Mouse (Mus musculus): ENCODE results near the gene Sfrp2. TPM values are rescaled to one million over a fixed set of nuclear protein-coding genes. Genes with fewer than 3 reads are reported as not detected.

The Sfrp2 gene
- total and polyA plus RNA-seq, 2 experiments from 2014 or later = 49.5 to 101 TPM

GRCm38 (mm10) chr3:83816372-83816925, 50.3 kb downstream of the Sfrp2 start:
- H3K4me2 ChIP-seq (ENCODE audit: low read depth, low read length) = no peak overlapping the region
- DNase-seq (ENCODE audit: low spot score) (no peak), ATAC-seq (ENCODE audit: insufficient read depth, low read depth) (no peak)
- H3K27me3 ChIP-seq (ENCODE audit: control insufficient read depth, insufficient read depth, low read length) = no peaks in the 10 kb centered on the region
- no peaks in the 10 kb centered on the region for H3K9me3 ChIP-seq (replicated peaks; ENCODE audit: control insufficient read depth, low read length)
- WGBS = 81% methylated on average over 4 of the region's 4 CpGs
- no peaks in the 10 kb centered on the region for H3K4me1 ChIP-seq (ENCODE audit: control insufficient read depth, insufficient read depth)
- TF ChIP-seq EP300 (IDR thresholded peaks at IDR 0.05; ENCODE audit: low read depth) = no peak
- no peak for TF ChIP-seq CTCF (IDR thresholded peaks at IDR 0.05; ENCODE audit: low read depth)
- no peak overlapping the region for H3K9ac ChIP-seq (replicated peaks; ENCODE audit: low read depth, low read length)
- no peaks in the 10 kb centered on the region for H3K36me3 ChIP-seq (replicated peaks; ENCODE audit: control insufficient read depth, insufficient read depth, low read length)
- H3K4me3 ChIP-seq (ENCODE audit: low read depth, low read length) = no peak overlapping the region
- H3K27ac ChIP-seq (ENCODE audit: low read depth) = no peak overlapping the region

- Histone ChIP-seq H3K4me3 (ENCODE audit: low read depth, low read length) (no peak overlapping the region), H3K36me3 (replicated peaks; ENCODE audit: control insufficient read depth, insufficient read depth, low read length) (no peaks in the 10 kb centered on the region), H3K9me3 (replicated peaks; ENCODE audit: control insufficient read depth, low read length) (no peaks in the 10 kb centered on the region), H3K27me3 (ENCODE audit: control insufficient read depth, insufficient read depth, low read length) (no peaks in the 10 kb centered on the region), H3K4me2 (ENCODE audit: low read depth, low read length) (no peak overlapping the region), H3K4me1 (ENCODE audit: control insufficient read depth, insufficient read depth) (no peaks in the 10 kb centered on the region), H3K27ac (ENCODE audit: low read depth) (no peak overlapping the region), H3K9ac (replicated peaks; ENCODE audit: low read depth, low read length) (no peak overlapping the region)
- DNase-seq (ENCODE audit: low spot score) (no peak), ATAC-seq (ENCODE audit: insufficient read depth, low read depth) (no peak)
- WGBS = 88% methylated on average over 4 of the region's 4 CpGs
- TF ChIP-seq CTCF (IDR thresholded peaks at IDR 0.05; ENCODE audit: low read depth) (no peak), EP300 (IDR thresholded peaks at IDR 0.05; ENCODE audit: low read depth) (no peak)
Observed at GRCm38 (mm10) chr3:83823774-83824173, 57.7 kb downstream of the Sfrp2 start.

Other genes starting within 250 kb of the Sfrp2 start
- gene Tlr2, start 75.4 kb downstream of the Sfrp2 start, total RNA-seq (2014; rRNA removed; ENCODE audit: low replicate concordance) = 0.58 and 3.1 TPM in 2 replicates
- gene Tlr2, start 75.4 kb downstream of the Sfrp2 start, polyA plus RNA-seq (2015; fragmentation: Nextera tagmentation; extraction: Ambion mirVana) = 1.4 TPM in 2 replicates

All from heart, postnatal 0 days (tissue).